Mouse (Mus musculus) forebrain, postnatal 0 days (tissue): ENCODE data around the gene Spaca4. TPM values are rescaled to one million over a fixed set of nuclear protein-coding genes. Genes with fewer than 3 reads are reported as not detected.

ENCODE experiments used
- ATAC-seq: fragments of 200-750 bp; cut with Nextera tagmentation; 2 replicates; pipeline ENCODE4 v1.8.0; 2017; ENCODE audit warnings: mild to moderate bottlenecking, moderate library complexity
- DNase-seq: peaks from one replicate; pipeline ENCODE4 v3.0.0-alpha.2; 2015
- H3K27ac ChIP-seq: fragments of 300-500 bp; sonication (generic); 2 replicates; pipeline ENCODE4 v1.5.1; 2014; ENCODE audit warnings: low read depth, mild to moderate bottlenecking, antibody characterized with exemption, low read length, moderate library complexity, mixed read lengths
- H3K27me3 ChIP-seq: fragments of 300-500 bp; sonication (generic); 2 replicates; pipeline ENCODE4 v1.6.1; 2014; ENCODE audit warnings: mild to moderate bottlenecking, low read length, mixed read lengths; ENCODE audit not compliant: insufficient read depth
- H3K36me3 ChIP-seq: fragments of 300-500 bp; sonication (generic); 2 replicates; pipeline ENCODE4 v1.6.1; 2014; ENCODE audit warnings: mild to moderate bottlenecking, moderate library complexity; ENCODE audit not compliant: insufficient read depth
- H3K4me1 ChIP-seq: fragments of 300-500 bp; sonication (generic); 2 replicates; pipeline ENCODE4 v1.6.1; 2014; ENCODE audit warnings: antibody characterized with exemption; ENCODE audit not compliant: insufficient read depth
- H3K4me2 ChIP-seq: fragments of 300-500 bp; sonication (generic); 2 replicates; pipeline ENCODE4 v1.6.1; 2014; ENCODE audit warnings: low read depth, mild to moderate bottlenecking, moderate library complexity
- H3K4me3 ChIP-seq: fragments of 300-500 bp; sonication (generic); 2 replicates; pipeline ENCODE4 v1.5.1; 2014; ENCODE audit warnings: low read depth, low read length, mixed read lengths
- H3K9ac ChIP-seq: fragments of 300-500 bp; sonication (generic); 2 replicates; pipeline ENCODE4 v1.6.1; 2014; ENCODE audit warnings: mild to moderate bottlenecking
- H3K9me3 ChIP-seq: fragments of 300-500 bp; sonication (generic); 2 replicates; pipeline ENCODE4 v1.6.1; 2016; ENCODE audit warnings: low read length
- CTCF ChIP-seq: sonication (generic); IDR thresholded peaks from 2 replicates; pipeline ENCODE4 v1.5.1; 2016; ENCODE audit warnings: antibody characterized with exemption, control low read depth, low read depth
- WGBS: fragments of 180-500 bp; shearing (Covaris S2); extraction: QIAGEN DNeasy Blood & Tissue Kit; methylation state at CpG from one replicate; pipeline ENCODE4 v1.1.7; 2014; 5-methylcytosine and 5-hydroxymethylcytosine counted together
- polyA plus RNA-seq: library from polyadenylated mRNA; unstranded; fragments of >200 nt; fragmentation: Nextera tagmentation; extraction: Ambion mirVana; gene quantifications from 2 replicates; pipeline ENCODE4 v1.2.1, GENCODE M21; 2015
- total RNA-seq: library from RNA; depleted of rRNA; stranded (reverse); fragments of >200 nt; gene quantifications from 2 replicates; pipeline ENCODE4 v1.2.3, GENCODE M21; 2014

Spaca4 gene
- total and polyA plus RNA-seq, 2 experiments from 2014 or later: not detected

DNA sequence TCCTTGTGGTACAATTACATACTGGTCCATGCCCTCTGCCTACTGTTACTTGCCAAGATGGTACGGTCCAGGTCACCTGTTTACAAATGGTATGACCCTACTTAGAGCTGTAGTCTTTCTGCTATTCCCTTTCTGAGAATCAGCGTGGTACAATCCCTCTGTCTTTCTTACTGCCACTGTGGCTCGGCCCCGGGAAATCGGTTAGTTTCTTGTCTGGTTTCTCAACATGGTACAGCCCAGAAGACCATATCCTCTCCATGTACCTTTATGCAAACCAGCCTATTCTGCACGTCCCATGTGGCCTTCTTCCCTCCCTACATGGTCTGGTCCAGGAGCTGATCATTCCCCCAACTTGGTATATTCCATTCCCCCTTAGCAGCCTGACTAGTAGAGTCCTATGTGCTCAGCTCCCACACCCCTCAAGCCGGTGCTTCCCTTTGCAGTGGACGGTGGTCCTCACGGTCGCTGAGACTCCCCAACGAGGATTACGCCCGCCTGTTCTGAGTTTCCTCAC, 21.5 kb downstream of the Spaca4 start:
- Histone ChIP-seq H3K9me3 (no peaks in the 10 kb centered on the region), H3K9ac (peak overlapping the region; percentile 60), H3K27ac (peak overlapping the region; percentile 95), H3K4me1 (peaks cover 46% of the 10 kb centered on the region), H3K27me3 (no peaks in the 10 kb centered on the region), H3K4me3 (peak overlapping the region; percentile 41), H3K4me2 (peak overlapping the region; percentile 97), H3K36me3 (no peaks in the 10 kb centered on the region)
- no peak for TF ChIP-seq CTCF
- ATAC-seq (peak; percentile 68), DNase-seq (peak; percentile 92)
- WGBS: under 1% methylated on average over 13 of the region's 13 CpGs

DNA sequence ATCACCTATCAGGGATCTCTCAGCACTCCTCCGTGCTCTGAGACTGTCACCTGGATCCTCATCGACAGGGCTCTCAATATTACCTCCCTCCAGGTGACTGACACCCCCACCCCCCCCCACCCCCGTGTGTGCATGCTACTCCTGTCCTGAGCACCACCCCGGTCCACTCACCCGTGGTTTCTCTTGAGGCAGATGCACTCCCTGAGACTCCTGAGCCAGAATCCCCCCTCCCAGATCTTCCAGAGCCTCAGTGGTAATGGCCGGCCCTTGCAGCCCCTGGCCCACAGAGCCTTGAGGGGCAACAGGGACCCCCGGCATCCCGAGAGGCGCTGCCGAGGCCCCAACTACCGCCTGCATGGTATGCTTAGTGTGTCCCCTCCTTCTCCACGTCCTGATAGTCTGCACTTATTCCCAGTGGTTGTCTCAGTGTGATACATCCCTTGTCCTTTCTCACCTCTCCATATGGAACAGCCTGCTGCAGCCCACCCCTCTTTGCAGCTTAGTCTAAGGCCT, 22.0 kb downstream of the Spaca4 start:
- peak overlapping the region; percentile 95 for H3K27ac ChIP-seq
- ATAC-seq (no peak), DNase-seq (no peak)
- H3K36me3 ChIP-seq: no peaks in the 10 kb centered on the region
- peak overlapping the region; percentile 41 for H3K4me3 ChIP-seq
- H3K9me3 ChIP-seq: no peaks in the 10 kb centered on the region
- H3K9ac ChIP-seq: peak overlapping the region; percentile 60
- no peaks in the 10 kb centered on the region for H3K27me3 ChIP-seq
- TF ChIP-seq CTCF: peak; percentile 2; the same call in 1 of the 2 replicates
- peak overlapping the region; percentile 97 for H3K4me2 ChIP-seq
- 33% methylated on average over 12 of the region's 12 CpGs for WGBS
- H3K4me1 ChIP-seq: peaks cover 48% of the 10 kb centered on the region

- Histone ChIP-seq H3K4me3 (no peak overlapping the region), H3K27me3 (no peaks in the 10 kb centered on the region), H3K36me3 (no peaks in the 10 kb centered on the region), H3K4me2 (peak overlapping the region; percentile 97), H3K27ac (peak overlapping the region; percentile 95), H3K4me1 (peaks cover 45% of the 10 kb centered on the region), H3K9me3 (no peaks in the 10 kb centered on the region), H3K9ac (peak overlapping the region; percentile 60; the same call in 1 of the 2 replicates)
- WGBS: 90% methylated on average over 17 of the region's 17 CpGs
- DNase-seq: no peak
- ATAC-seq: no peak
- TF ChIP-seq CTCF: no peak
Measured at GRCm38 (mm10) chr7:45702809-45703520, 22.6 kb downstream of the Spaca4 start.

- ATAC-seq (no peak), DNase-seq (no peak)
- no peak for TF ChIP-seq CTCF
- Histone ChIP-seq H3K27me3 (no peaks in the 10 kb centered on the region), H3K27ac (no peak overlapping the region), H3K9me3 (no peaks in the 10 kb centered on the region), H3K9ac (no peak overlapping the region), H3K36me3 (no peaks in the 10 kb centered on the region), H3K4me3 (no peak overlapping the region), H3K4me2 (no peak overlapping the region), H3K4me1 (peaks cover 42% of the 10 kb centered on the region)
- 93% methylated on average over 11 of the region's 11 CpGs for WGBS
Measured at GRCm38 (mm10) chr7:45702316-45702715, 23.3 kb downstream of the Spaca4 start.

GRCm38 (mm10) chr7:45701607-45702006, 24.0 kb downstream of the Spaca4 start:
- H3K4me2 ChIP-seq: peak overlapping the region; percentile 95
- peaks cover 36% of the 10 kb centered on the region for H3K4me1 ChIP-seq
- H3K9me3 ChIP-seq: no peaks in the 10 kb centered on the region
- H3K4me3 ChIP-seq: peak overlapping the region; percentile 54; the same call in 1 of the 2 replicates
- no peaks in the 10 kb centered on the region for H3K36me3 ChIP-seq
- 86% methylated on average over 11 of the region's 11 CpGs for WGBS
- H3K27me3 ChIP-seq: no peaks in the 10 kb centered on the region
- ATAC-seq (no peak), DNase-seq (no peak)
- TF ChIP-seq CTCF: no peak
- peak overlapping the region; percentile 78; the same call in 1 of the 2 replicates for H3K9ac ChIP-seq
- H3K27ac ChIP-seq: no peak overlapping the region

DNA sequence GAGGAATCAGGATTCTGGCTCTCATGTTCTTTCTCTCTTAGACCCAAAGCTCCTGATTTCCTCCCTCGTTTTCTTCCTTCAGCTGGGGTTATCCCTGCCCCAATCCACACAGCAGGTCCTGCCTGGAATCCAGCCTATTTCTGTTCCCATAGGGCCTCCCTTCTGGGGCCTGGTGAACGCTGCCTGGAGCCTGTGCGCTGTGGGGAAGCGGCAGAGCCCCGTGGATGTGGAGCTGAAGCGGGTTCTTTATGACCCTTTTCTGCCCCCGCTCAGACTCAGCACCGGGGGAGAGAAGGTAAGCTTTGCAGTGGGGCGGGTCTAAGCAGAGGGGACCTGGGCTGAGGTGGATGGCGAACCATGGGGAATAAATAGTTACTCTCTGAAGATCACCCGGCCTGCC, 24.5 kb downstream of the Spaca4 start:
- DNase-seq (no peak), ATAC-seq (no peak)
- Histone ChIP-seq H3K9ac (peak overlapping the region; percentile 78), H3K4me3 (peak overlapping the region; percentile 54), H3K9me3 (no peaks in the 10 kb centered on the region), H3K27ac (peak overlapping the region; percentile 93), H3K27me3 (no peaks in the 10 kb centered on the region), H3K4me2 (peak overlapping the region; percentile 95), H3K4me1 (peaks cover 35% of the 10 kb centered on the region), H3K36me3 (no peaks in the 10 kb centered on the region)
- WGBS: 23% methylated on average over 11 of the region's 11 CpGs
- no peak for TF ChIP-seq CTCF
